Mouse (Mus musculus) fibroblast of lung, adult 2 months (primary cell): Measurements from ENCODE around the gene Opa1.

Source experiments
- DNase-seq: peaks from one replicate; pipeline ENCODE4 v3.0.0-alpha.2; 2011; ENCODE audit warnings: low read depth

Gene Opa1

GRCm38 (mm10) chr16:29579167-29579786 is at the start of gene Opa1:
TSS of gene Opa1 (plus strand) at chr16:29579334.
- DNase-seq, result peak; percentile 94

- DNase-seq, result no peak
These were observed 45.5 kb upstream of the Opa1 start for GRCm38 (mm10) chr16:29533641-29534040.

- DNase-seq, result no peak
These were observed 43.3 kb upstream of the Opa1 start for GRCm38 (mm10) chr16:29535866-29536265.

GRCm38 (mm10) chr16:29536411-29537204 is 42.5 kb upstream of the Opa1 start:
- DNase-seq, result no peak

GRCm38 (mm10) chr16:29539906-29540305 is 39.2 kb upstream of the Opa1 start:
- no peak for DNase-seq

- DNase-seq, result no peak
These were observed 37.9 kb upstream of the Opa1 start for GRCm38 (mm10) chr16:29541261-29541683.

GRCm38 (mm10) chr16:29544829-29545228 is 34.3 kb upstream of the Opa1 start, which contains the start of gene Atp13a4:
TSS of gene Atp13a4 (minus strand) at chr16:29544864.
- DNase-seq, result no peak

- DNase-seq, result no peak
These were observed 19.5 kb upstream of the Opa1 start for GRCm38 (mm10) chr16:29559667-29560066.

- no peak for DNase-seq
These were observed 18.7 kb upstream of the Opa1 start for GRCm38 (mm10) chr16:29560454-29560853.

GRCm38 (mm10) chr16:29560869-29561268 is 18.3 kb upstream of the Opa1 start:
- peak; percentile 23 for DNase-seq

- DNase-seq, result no peak
These were observed 5.1 kb upstream of the Opa1 start for GRCm38 (mm10) chr16:29574013-29574412.

GRCm38 (mm10) chr16:29575620-29576019 is 3.5 kb upstream of the Opa1 start:
- DNase-seq, result no peak

GRCm38 (mm10) chr16:29579787-29580176 is 648 bp downstream of the Opa1 start:
- DNase-seq, result no peak

GRCm38 (mm10) chr16:29592171-29592570 is 13.0 kb downstream of the Opa1 start:
- DNase-seq, result no peak

GRCm38 (mm10) chr16:29597122-29597521 is 18.0 kb downstream of the Opa1 start:
- no peak for DNase-seq

GRCm38 (mm10) chr16:29605546-29605945 is 26.4 kb downstream of the Opa1 start:
- no peak for DNase-seq

GRCm38 (mm10) chr16:29607131-29607530 is 28.0 kb downstream of the Opa1 start:
- DNase-seq, result no peak

GRCm38 (mm10) chr16:29614762-29615161 is 35.6 kb downstream of the Opa1 start:
- no peak for DNase-seq

- DNase-seq, result peak; percentile 44
These were observed 49.9 kb downstream of the Opa1 start for GRCm38 (mm10) chr16:29629053-29629452.

GRCm38 (mm10) chr16:29635780-29636179 is 56.6 kb downstream of the Opa1 start:
- no peak for DNase-seq

GRCm38 (mm10) chr16:29642376-29642775 is 63.2 kb downstream of the Opa1 start:
- DNase-seq, result no peak

GRCm38 (mm10) chr16:29644871-29645270 is 65.7 kb downstream of the Opa1 start:
- DNase-seq, result peak; percentile 7

GRCm38 (mm10) chr16:29646202-29646601 is 67.1 kb downstream of the Opa1 start:
- no peak for DNase-seq
